7 mouse cellular contexts compared by ENCODE assay signal in genomic region chr7:81057901-81058711, GRCm38 (mm10). TPM values are rescaled to one million over a fixed set of nuclear protein-coding genes. Genes with fewer than 3 reads are reported as not detected.
DNase-seq lines count a peak whose midpoint lies in the region; ATAC-seq lines count a peak whose summit lies in the region.

No protein-coding gene starts in this region.

- no peaks in the 10 kb centered on the region for H3K27me3 ChIP-seq in lung, embryonic 16.5 days (ENCODE audit: control insufficient read depth, insufficient read depth, low read depth, low read length)
- peaks cover 11% of the 10 kb centered on the region; the same call in 1 of the 2 replicates for H3K27me3 ChIP-seq in limb, embryonic 10.5 days (ENCODE audit: low read depth, poor library complexity, severe bottlenecking)

- peak overlapping the region; percentile 37; the same call in 1 of the 2 replicates for H3K4me2 ChIP-seq in lung, embryonic 16.5 days (ENCODE audit: low read depth, low read length)

- peak; percentile 86 for ATAC-seq in lung, embryonic 16.5 days (ENCODE audit: low read depth)

- H3K4me1 ChIP-seq in lung, embryonic 16.5 days (replicated peaks; ENCODE audit: control insufficient read depth, insufficient read depth, low read length), result peaks cover 23% of the 10 kb centered on the region
- H3K4me1 ChIP-seq in limb, embryonic 10.5 days, result peaks cover 29% of the 10 kb centered on the region

- H3K4me3 ChIP-seq in lung, embryonic 16.5 days (ENCODE audit: low read length), result no peak overlapping the region
- H3K4me3 ChIP-seq in limb, embryonic 10.5 days, result 0 out of 2 replicates have a peak overlapping the region, but pooled peaks have one; percentile 27

- WGBS in lung, embryonic 16.5 days, result 43% methylated on average over 6 of the region's 6 CpGs
- 52% methylated on average over 6 of the region's 6 CpGs for WGBS in limb, embryonic 10.5 days

- H3K9me3 ChIP-seq in lung, embryonic 16.5 days (ENCODE audit: control insufficient read depth, low read length), result no peaks in the 10 kb centered on the region
- H3K9me3 ChIP-seq in limb, embryonic 10.5 days (replicated peaks), result no peaks in the 10 kb centered on the region

- peak overlapping the region; percentile 17 for H3K9ac ChIP-seq in lung, embryonic 16.5 days (ENCODE audit: low read length)

- no peaks in the 10 kb centered on the region for H3K36me3 ChIP-seq in lung, embryonic 16.5 days (ENCODE audit: control insufficient read depth, insufficient read depth, low read length)
- H3K36me3 ChIP-seq in limb, embryonic 10.5 days, result no peaks in the 10 kb centered on the region

- H3K27ac ChIP-seq in lung, embryonic 16.5 days (ENCODE audit: low read length), result peak overlapping the region; percentile 76
- peak overlapping the region; percentile 42; the same call in 1 of the 2 replicates for H3K27ac ChIP-seq in limb, embryonic 10.5 days

- no peak for DNase-seq in lung, postnatal 25 days (ENCODE audit: low spot score)
- peak; percentile 39 for DNase-seq in embryo, embryonic 11 days
- no peak for DNase-seq in limb, embryonic 10.5 days (ENCODE audit: low spot score)
- DNase-seq in ovary, postnatal 36 days (ENCODE audit: low spot score), result peak; percentile 61
- no peak for DNase-seq in cerebellum, postnatal 4 days (ENCODE audit: low spot score in 2 of 2)
- no peak for DNase-seq in right cerebral cortex, adult 18-20 months

RNA-seq across cellular contexts. Expression of gene Alpk3, which starts 0.7 kb away (rescaled TPM):
- 0.97 TPM in 2 replicates for polyA plus RNA-seq in lung, embryonic 16.5 days (2015; fragmentation: Nextera tagmentation; extraction: Ambion mirVana)
- 0.19 and 0.48 TPM in 2 replicates for polyA plus RNA-seq in limb, embryonic 10.5 days (2016; fragmentation: Nextera tagmentation; extraction: Ambion mirVana)

RNA-seq across cellular contexts. Expression of gene Slc28a1, which starts 56.5 kb away (rescaled TPM):
- 0.06 TPM in 1 of 2 replicates, not detected in the other for polyA plus RNA-seq in lung, embryonic 16.5 days (2015; fragmentation: Nextera tagmentation; extraction: Ambion mirVana)
- 0.09 TPM in 1 of 2 replicates, not detected in the other for polyA plus RNA-seq in limb, embryonic 10.5 days (2016; fragmentation: Nextera tagmentation; extraction: Ambion mirVana)

Comparison
In these comparisons a context has a peak if more than half of its experiments do, and no peak if none do; other contexts are left out.
1. DNase-seq: peak in embryo, embryonic 11 days (single experiment) and ovary, postnatal 36 days (single experiment); none in lung, postnatal 25 days (single experiment), limb, embryonic 10.5 days (single experiment), cerebellum, postnatal 4 days (0 of 2) and right cerebral cortex, adult 18-20 months (single experiment).